Mouse (Mus musculus): ENCODE results near the gene Parp6. TPM values are rescaled to one million over a fixed set of nuclear protein-coding genes. Genes with fewer than 3 reads are reported as not detected.

Gene Parp6
- polyA plus RNA-seq, 1 experiment, result 202 TPM

DNA sequence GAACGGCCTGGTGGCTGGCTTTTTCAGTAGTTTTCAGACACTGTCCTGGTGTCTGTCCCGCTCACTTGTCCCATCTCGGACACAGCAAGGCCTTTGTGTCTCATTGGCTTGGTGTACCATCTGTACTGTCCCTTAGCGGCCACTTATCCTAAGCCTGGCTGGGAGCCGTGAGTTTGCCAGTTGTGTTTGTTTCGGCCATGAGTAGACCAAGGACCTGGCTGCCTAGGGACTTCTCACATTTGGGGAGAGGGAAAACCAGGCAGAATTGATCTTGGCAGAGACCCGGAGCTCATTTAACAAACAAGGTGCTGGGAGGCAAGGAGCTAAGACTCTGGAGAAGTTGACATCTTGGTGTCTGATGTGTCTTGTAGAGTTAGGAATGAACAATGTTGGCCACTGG lies 46.1 kb downstream of the Parp6 start:
- TF ChIP-seq POLR2A (IDR thresholded peaks at IDR 0.05; ENCODE audit: extremely low read depth, insufficient read depth, low read length) (no peak), CTCF (IDR thresholded peaks at IDR 0.05; ENCODE audit: extremely low read depth, insufficient read depth, low read length) (no peak)
- no peak overlapping the region for H3K27ac ChIP-seq (ENCODE audit: insufficient read depth, low read length)
- peaks cover 27% of the 10 kb centered on the region for H3K4me1 ChIP-seq (ENCODE audit: control insufficient read depth, insufficient read depth, low read length)
- no peak overlapping the region for H3K4me3 ChIP-seq (ENCODE audit: insufficient read depth, low read length)

DNA sequence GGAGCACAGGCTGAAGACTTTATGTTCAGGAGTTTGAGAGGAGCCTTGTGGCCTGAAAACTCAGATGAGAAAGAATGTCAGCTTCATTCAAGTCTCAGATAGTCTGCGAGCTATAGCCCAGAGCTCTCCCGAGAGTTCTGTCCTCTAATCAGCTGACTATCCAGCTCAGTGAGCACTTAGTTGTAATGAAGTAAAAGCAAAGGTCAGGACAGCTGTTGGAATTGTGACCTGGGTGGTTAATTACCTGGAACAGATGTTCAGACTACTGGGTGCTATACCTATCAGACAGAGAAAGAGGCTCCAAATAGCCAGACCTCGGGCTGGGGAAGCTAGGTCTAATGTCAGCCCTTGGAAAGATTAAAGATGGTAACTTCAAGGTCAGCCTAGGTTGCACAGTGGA lies 46.9 kb downstream of the Parp6 start:
- TF ChIP-seq POLR2A (IDR thresholded peaks at IDR 0.05; ENCODE audit: extremely low read depth, insufficient read depth, low read length) (no peak), CTCF (IDR thresholded peaks at IDR 0.05; ENCODE audit: extremely low read depth, insufficient read depth, low read length) (no peak)
- Histone ChIP-seq H3K4me1 (ENCODE audit: control insufficient read depth, insufficient read depth, low read length) (peaks cover 27% of the 10 kb centered on the region), H3K27ac (ENCODE audit: insufficient read depth, low read length) (no peak overlapping the region), H3K4me3 (ENCODE audit: insufficient read depth, low read length) (no peak overlapping the region)

- Histone ChIP-seq H3K27ac (ENCODE audit: insufficient read depth, low read length) (no peak overlapping the region), H3K4me3 (ENCODE audit: insufficient read depth, low read length) (no peak overlapping the region), H3K4me1 (ENCODE audit: control insufficient read depth, insufficient read depth, low read length) (peaks cover 27% of the 10 kb centered on the region)
- no peak for TF ChIP-seq POLR2A (IDR thresholded peaks at IDR 0.05; ENCODE audit: extremely low read depth, insufficient read depth, low read length)
- TF ChIP-seq CTCF (IDR thresholded peaks at IDR 0.05; ENCODE audit: extremely low read depth, insufficient read depth, low read length), result no peak
Measured at GRCm38 (mm10) chr9:59664664-59665256, 47.7 kb downstream of the Parp6 start.

DNA sequence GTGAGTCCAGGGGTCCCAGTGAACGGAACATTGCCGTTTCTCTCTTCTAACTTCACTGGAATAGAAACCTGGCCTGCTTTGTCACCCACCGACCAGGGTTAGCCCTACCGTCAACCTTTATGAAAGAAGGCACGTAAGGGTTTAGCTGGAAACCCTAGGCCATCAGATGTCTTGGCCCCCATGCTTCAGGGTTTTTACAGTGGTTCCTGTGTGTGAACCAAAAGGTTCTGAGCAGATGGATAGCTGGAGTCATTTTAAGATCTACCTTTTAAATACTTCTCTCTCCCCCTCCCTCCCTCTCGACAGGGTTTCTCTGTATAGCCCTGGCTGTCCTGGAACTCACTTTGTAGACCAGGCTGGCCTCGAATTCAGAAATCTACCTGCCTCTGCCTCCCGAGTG lies 48.9 kb downstream of the Parp6 start:
- Histone ChIP-seq H3K27ac (ENCODE audit: insufficient read depth, low read length) (no peak overlapping the region), H3K4me1 (ENCODE audit: control insufficient read depth, insufficient read depth, low read length) (peaks cover 20% of the 10 kb centered on the region), H3K4me3 (ENCODE audit: insufficient read depth, low read length) (no peak overlapping the region)
- TF ChIP-seq CTCF (IDR thresholded peaks at IDR 0.05; ENCODE audit: extremely low read depth, insufficient read depth, low read length) (no peak), POLR2A (IDR thresholded peaks at IDR 0.05; ENCODE audit: extremely low read depth, insufficient read depth, low read length) (no peak)

DNA sequence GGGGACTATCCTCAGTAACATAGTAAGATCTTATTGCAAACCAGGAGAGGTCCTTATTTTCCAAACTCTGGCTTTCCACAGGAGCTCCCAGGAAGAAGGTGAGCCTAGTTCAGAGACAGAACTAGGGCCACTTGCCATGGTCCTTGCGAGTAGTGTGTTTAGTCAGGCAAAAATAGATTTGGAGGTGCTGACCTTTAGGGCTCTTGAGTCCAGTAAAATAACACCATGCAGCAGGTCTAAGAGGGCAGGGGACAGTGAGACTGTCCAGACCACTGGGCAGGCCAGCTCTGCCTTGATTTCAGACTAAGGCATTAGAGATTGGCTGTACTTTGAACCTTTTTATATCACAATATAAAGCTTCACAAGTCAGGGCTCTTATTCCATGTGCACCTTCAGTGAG lies 49.7 kb downstream of the Parp6 start:
- H3K4me3 ChIP-seq (ENCODE audit: insufficient read depth, low read length), result no peak overlapping the region
- peaks cover 14% of the 10 kb centered on the region for H3K4me1 ChIP-seq (ENCODE audit: control insufficient read depth, insufficient read depth, low read length)
- TF ChIP-seq POLR2A (IDR thresholded peaks at IDR 0.05; ENCODE audit: extremely low read depth, insufficient read depth, low read length) (no peak), CTCF (IDR thresholded peaks at IDR 0.05; ENCODE audit: extremely low read depth, insufficient read depth, low read length) (no peak)
- peak overlapping the region; percentile 10; the same call in 1 of the 2 replicates for H3K27ac ChIP-seq (ENCODE audit: insufficient read depth, low read length)

- peaks cover 16% of the 10 kb centered on the region for H3K4me1 ChIP-seq (ENCODE audit: control insufficient read depth, insufficient read depth, low read length)
- H3K4me3 ChIP-seq (ENCODE audit: insufficient read depth, low read length), result no peak overlapping the region
- TF ChIP-seq CTCF (IDR thresholded peaks at IDR 0.05; ENCODE audit: extremely low read depth, insufficient read depth, low read length) (no peak), POLR2A (IDR thresholded peaks at IDR 0.05; ENCODE audit: extremely low read depth, insufficient read depth, low read length) (no peak)
- peak overlapping the region; percentile 64; the same call in 1 of the 2 replicates for H3K27ac ChIP-seq (ENCODE audit: insufficient read depth, low read length)
Measured at GRCm38 (mm10) chr9:59667250-59667649, 50.2 kb downstream of the Parp6 start.

- H3K27ac ChIP-seq (ENCODE audit: insufficient read depth, low read length), result peak overlapping the region; percentile 64; the same call in 1 of the 2 replicates
- H3K4me3 ChIP-seq (ENCODE audit: insufficient read depth, low read length), result no peak overlapping the region
- no peak for TF ChIP-seq POLR2A (IDR thresholded peaks at IDR 0.05; ENCODE audit: extremely low read depth, insufficient read depth, low read length)
- TF ChIP-seq CTCF (IDR thresholded peaks at IDR 0.05; ENCODE audit: extremely low read depth, insufficient read depth, low read length), result no peak
- H3K4me1 ChIP-seq (ENCODE audit: control insufficient read depth, insufficient read depth, low read length), result peaks cover 18% of the 10 kb centered on the region
Measured at GRCm38 (mm10) chr9:59667904-59668303, 50.8 kb downstream of the Parp6 start.

DNA sequence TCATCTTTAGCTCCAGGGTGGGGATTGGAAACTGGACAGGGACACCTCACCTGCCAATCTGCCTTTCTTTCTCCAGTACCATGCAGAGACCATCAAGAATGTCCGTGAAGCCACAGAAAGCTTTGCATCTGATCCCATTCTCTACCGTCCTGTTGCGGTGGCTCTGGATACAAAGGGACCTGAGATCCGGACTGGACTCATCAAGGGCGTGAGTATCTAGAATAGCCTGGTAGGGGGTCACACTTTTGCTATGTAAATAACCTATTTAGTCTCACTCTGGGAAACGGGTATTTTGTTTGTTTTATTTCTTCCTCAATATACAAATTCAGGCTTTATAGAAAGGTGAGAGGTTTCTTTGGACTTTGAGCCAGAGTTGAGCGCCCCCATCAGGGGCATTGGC lies 51.4 kb downstream of the Parp6 start:
- TF ChIP-seq POLR2A (IDR thresholded peaks at IDR 0.05; ENCODE audit: extremely low read depth, insufficient read depth, low read length), result no peak
- TF ChIP-seq CTCF (IDR thresholded peaks at IDR 0.05; ENCODE audit: extremely low read depth, insufficient read depth, low read length), result no peak
- Histone ChIP-seq H3K27ac (ENCODE audit: insufficient read depth, low read length) (no peak overlapping the region), H3K4me3 (ENCODE audit: insufficient read depth, low read length) (no peak overlapping the region), H3K4me1 (ENCODE audit: control insufficient read depth, insufficient read depth, low read length) (peaks cover 19% of the 10 kb centered on the region)

GRCm38 (mm10) chr9:59669172-59669571 lies 52.1 kb downstream of the Parp6 start:
- H3K27ac ChIP-seq (ENCODE audit: insufficient read depth, low read length), result no peak overlapping the region
- peaks cover 20% of the 10 kb centered on the region for H3K4me1 ChIP-seq (ENCODE audit: control insufficient read depth, insufficient read depth, low read length)
- TF ChIP-seq CTCF (IDR thresholded peaks at IDR 0.05; ENCODE audit: extremely low read depth, insufficient read depth, low read length) (no peak), POLR2A (IDR thresholded peaks at IDR 0.05; ENCODE audit: extremely low read depth, insufficient read depth, low read length) (no peak)
- no peak overlapping the region for H3K4me3 ChIP-seq (ENCODE audit: insufficient read depth, low read length)

DNA sequence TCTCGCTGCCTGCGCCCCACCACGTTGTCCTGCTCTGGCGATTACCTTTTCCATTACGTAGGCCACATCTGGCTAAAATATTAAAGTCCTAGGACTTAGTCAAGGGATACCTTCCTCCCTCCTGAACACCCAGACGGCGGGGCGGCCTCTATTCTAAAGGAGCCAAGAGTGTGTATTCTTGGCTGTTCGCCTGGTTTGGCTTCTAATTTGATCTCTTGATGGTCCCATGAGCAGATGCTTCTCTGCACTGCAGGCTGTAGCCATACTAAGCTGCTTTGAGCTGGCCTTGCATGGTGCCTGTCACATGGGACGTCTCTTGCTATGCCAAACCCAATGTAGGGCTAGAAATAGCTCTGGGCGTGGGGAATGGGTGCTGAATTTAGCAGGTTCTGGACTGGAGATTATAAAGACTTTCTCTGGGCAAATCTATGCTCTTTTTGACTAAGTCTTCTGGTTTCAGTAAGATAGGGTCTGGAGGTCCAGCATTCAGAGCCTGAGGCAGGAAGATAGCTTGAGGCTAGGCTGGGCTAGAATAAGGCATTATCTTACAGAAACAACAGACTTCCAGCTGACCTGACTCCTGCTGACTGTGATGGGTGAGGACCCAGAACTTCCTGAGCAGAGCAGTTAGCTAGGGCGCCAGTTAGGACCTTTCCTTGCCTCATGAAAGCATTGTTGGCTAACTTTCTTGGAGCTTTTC lies 55.3 kb downstream of the Parp6 start:
- no peak overlapping the region for H3K4me3 ChIP-seq (ENCODE audit: insufficient read depth, low read length)
- no peak overlapping the region for H3K27ac ChIP-seq (ENCODE audit: insufficient read depth, low read length)
- H3K4me1 ChIP-seq (ENCODE audit: control insufficient read depth, insufficient read depth, low read length), result peaks cover 10% of the 10 kb centered on the region
- no peak for TF ChIP-seq CTCF (IDR thresholded peaks at IDR 0.05; ENCODE audit: extremely low read depth, insufficient read depth, low read length)
- TF ChIP-seq POLR2A (IDR thresholded peaks at IDR 0.05; ENCODE audit: extremely low read depth, insufficient read depth, low read length), result no peak
